Mouse (Mus musculus): ENCODE results near the gene Fblim1.

The Fblim1 gene

DNA sequence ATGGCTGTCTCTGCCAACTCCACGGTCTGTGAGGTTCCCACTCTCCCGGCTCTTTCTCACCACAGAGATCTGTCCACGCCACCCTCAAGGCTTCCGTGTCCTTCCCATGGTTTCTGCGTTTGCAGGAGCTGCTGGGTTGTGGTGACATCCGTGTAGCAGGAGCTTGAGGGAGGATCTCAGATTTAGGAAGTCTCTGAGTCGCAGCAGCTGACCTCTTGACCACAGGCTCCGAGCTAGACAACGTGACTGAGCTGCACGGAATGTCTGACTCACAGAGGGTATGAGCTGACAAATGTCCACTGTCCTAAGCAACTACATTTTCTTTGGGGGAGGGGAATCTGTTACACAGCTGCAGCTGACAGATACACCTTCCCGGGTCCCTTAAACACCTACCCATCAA is at the start of gene Fblim1:
TSS of gene Fblim1 (minus strand) at position 236 of the 400 bp plus-strand sequence.
- no peak for DNase-seq (ENCODE audit: low spot score in 2 of 2)

DNA sequence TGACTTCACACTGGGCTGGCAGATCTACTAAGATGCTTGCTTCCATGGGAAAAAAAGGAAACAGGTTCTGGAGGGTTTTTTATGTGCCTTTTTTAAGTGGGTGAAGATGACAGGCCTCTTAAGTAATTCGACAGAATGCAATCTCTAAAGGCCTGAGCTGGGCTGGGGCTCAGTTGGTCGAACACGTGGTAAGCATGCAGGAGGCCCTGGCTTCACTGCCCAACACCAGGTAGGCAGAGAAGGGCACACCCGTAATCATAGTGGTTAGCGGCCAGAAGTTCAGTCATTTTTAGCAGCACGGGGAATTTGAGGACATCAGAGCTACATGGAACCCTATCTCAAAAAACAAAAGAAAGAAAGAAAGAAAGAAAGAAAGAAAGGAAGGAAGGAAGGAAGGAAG is 48.6 kb upstream of the Fblim1 start:
- DNase-seq (ENCODE audit: low spot score in 2 of 2) = no peak

DNA sequence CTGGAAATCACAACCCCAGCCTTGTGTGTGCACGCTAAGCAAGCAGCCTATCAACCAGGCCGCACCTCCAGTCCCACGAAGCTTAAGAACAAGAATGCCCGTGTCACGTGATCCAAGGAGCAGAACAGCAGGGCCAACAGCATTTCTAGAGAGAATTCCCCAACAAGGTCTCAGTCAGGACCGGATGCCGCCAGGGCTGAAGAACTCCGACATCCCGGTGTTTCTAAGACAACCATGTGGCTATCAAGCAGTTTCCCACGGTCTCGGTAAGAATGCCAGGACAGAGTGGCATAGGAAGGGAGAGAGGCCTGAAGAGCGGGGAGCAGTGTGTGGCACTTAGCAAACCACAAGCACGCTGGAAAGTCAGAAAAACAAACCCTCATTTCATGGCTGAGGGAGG is 47.9 kb upstream of the Fblim1 start:
- no peak for DNase-seq (ENCODE audit: low spot score in 2 of 2)

DNA sequence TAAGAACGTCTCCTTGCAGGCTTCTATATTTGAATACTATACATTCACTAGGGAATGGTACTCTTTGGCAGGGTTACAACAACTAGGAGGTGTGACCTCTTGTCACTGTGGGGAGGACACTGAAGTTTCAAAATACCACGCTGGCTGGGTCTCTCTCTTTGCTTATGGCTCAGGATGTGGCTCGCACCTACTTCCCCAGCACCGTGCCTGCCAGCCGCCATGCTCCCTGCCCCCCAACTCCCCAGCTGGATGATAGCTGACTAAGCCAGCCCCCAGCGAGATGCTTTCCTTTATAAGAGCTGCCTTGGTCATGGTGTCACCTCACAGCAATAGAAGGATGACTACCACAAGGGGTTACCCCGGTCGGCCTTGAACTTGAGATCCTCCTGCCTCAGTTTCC is 47.1 kb upstream of the Fblim1 start:
- DNase-seq (ENCODE audit: low spot score in 2 of 2) = no peak

DNA sequence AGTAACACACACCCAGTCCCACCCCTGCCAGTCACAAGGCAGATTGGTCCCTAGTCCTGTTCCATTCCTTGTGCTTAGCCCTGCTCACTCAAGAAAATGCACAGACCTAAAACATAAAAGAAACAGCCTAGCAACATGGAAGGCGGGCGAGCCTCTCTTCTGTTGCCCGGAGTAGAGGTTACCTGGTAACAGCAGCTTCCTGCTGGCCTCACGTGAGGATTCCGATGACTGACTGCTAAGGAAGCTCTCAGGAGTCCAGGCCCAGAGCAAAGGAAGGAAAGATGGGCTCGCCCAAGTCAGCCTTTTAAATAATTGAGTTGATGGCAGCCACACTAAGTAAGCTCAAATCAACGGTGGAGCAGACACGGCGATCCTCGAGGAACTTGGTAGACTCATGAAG is 46.0 kb upstream of the Fblim1 start:
- no peak for DNase-seq (ENCODE audit: low spot score in 2 of 2)

DNA sequence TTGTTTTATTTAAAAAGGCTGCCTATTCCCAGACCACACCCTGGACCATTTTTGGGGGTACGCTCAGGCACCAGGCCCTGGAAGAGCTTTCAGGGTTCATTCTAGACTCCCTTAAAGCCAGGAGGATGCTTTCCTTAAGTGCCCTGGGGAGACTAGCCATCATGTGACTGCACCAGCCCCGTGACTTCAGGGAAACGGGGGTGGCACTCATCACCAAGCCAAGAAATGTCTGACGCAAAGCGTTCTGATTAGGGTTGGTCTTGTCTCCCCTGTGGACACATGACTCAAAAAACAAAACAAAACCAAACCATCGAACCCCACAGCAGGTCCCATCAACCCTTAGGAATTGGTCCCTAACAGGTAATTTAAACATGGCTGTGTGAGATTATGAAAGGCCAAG is 45.4 kb upstream of the Fblim1 start:
- DNase-seq (ENCODE audit: low spot score in 2 of 2) = no peak

DNA sequence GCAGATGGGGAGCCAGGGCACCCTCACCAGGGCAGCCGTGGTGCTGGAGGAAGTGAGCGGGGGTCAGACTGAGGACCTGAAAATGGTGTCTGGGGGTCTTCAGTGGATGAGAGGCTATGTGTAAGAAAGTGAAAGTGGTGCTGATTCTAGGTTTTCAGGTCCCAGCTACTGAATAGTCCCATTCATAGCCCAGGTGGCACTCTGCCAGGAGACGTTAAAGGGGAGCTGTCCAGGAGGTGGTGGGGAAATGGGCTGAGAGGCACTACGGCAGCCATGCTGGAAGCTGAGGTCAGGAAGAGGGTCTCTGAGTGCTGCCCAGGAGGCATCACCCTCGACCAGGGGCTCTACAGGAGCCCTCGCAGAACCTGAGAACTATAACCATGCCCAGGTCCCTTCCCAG is 43.3 kb upstream of the Fblim1 start:
- DNase-seq (ENCODE audit: low spot score in 2 of 2) = no peak

DNA sequence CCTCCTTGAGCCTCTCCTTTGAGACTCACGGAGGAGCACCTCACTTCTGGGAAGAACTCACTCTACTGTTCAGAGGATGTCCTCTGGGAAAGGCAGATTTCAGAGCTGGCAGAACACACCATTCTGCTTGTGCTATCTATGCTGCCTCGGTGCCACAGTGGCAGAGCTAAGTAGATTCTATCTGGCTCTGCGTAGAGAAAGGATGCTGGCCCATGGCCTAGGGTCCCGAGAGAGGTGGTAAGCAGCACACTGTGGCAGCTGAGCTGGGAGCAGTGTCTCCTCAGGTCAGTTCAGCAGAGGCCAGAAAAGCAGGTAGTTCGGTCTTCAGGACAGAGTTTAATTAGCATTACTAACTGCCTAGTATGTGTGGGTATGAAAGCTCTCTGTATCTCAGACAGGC is 42.4 kb upstream of the Fblim1 start:
- DNase-seq (ENCODE audit: low spot score in 2 of 2) = no peak

DNA sequence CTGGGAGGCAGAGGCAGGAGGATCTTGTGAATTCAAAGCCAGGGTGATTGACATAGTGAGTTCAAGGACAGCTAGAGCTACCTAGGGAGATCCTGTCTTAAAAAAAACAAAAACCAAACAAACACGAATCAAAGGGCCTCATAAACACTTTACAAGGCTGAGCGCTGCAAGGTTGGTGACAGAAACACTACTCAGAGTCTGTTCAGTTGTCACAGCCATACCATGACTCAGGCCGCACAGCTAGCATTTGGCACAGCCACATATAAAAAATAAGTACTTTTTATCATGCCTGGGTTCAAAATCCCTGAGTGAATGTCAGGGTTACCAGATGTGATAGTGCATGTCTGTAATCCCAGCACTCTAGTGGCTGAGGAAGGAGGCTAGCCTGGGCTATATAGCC is 41.3 kb upstream of the Fblim1 start:
- no peak for DNase-seq (ENCODE audit: low spot score in 2 of 2)

DNA sequence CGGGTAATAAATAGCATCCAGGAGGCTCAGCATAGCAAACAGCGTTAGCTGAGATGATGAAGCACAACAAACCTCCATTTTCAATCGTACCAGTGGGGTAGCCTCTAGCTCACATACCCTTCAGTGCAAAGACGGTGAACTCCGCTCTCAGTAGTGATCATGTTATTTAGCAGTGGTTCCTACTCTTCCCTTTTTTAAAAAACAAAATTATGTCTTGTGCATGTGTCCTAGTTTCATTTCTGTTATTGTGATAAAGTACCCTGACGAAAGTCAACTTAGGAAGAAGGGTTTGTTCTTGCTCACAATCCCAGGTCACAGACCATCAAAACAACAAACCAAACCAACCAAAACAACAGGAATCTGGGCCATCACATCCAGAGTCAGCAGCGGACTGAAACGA is 40.1 kb upstream of the Fblim1 start:
- DNase-seq (ENCODE audit: low spot score in 2 of 2) = no peak

DNA sequence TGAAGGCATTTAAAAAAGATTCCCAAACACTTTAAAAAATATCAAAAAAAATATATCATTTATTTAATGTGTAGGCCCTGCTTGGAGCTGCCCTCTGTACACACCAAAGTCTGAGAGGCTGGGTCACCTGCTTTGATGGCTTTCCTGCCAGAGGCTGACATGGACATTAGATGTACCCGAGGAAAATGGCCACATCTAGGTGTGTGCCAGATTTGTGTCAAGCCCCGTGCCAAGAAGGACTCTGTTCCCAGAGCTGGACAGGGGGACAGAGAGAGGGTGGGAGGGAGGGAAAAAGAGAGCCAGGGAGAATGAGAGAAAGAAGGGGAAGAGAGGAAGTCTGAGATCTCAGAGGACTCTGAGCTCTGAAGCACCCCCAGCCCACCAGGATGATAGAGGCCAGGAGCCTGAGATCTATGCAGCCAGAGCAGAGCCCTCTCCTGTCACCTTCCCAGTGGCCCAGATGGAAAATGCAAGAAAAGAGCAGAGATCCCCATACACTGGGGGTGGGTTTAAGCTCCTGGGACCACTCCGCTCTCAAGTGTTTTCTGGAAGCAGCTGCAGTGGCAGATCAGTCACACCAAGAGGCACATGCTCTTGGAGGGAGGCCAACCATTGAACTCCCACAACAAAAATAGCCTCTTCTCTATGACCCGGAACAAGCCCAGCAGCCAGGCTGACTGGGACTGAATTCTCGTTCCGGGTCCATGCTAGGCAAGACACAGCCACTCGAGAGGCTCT is 37.4 kb upstream of the Fblim1 start:
- DNase-seq (ENCODE audit: low spot score in 2 of 2) = no peak

DNA sequence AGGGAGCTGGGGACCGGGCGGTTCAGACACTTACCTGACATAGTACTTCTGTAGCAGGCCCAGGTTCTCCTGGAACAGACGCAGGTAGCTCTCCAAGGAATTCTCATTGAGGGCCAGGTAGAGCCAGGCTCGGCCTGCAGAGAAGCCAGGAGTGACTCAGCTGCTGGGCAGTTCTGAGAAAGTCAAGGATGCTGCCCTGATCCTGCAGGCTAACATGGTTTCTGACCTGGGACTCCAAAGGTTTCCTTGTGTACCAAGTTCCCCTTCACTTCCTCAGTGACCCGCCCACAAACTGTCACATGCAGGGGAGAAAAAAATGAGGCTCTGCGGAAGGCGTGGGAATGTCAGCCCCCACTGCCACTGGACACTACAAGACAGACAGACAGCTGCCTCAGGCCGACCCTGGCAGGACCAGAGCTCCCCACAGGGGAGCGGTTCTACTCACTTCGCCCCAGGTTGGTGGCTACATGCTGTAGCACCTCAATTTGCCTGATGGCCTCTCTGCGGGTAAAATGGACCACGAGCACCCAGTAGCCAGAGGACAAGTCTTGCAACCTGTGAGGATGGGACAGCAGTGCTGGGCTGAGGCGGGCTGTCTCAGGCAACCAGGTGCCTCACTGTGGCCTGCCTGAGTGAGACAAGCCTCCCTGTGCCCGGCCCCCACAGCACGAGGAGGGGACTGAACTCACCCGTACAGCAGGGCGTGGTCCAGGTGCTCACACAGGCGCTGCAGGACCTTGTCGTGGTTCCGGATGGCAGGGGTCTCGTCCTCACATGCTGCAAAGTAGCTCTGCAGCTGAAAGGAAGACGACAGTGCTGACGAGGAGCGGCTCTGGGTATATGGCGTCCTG is 36.3 kb upstream of the Fblim1 start:
- no peak for DNase-seq (ENCODE audit: low spot score in 2 of 2)

DNA sequence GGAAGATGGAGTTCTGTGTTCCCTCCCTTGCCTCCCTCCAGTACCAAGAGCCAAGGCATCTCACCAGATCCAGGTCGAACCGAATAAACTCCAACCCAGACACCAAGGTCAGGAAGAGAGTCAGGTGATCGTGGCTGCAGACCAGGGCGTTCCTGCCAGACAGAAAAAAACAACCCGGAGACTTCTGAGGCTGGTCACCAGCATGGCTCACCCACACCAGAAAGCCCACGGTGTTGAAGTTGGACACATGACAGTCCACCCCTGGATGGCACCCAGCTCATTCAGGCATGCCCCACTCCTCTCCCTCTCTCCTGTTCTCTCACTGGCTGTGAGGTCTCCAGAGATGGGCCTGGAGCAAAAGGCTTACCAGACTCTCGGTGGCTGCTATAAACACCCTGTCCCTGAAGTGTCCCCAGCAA is 35.5 kb upstream of the Fblim1 start:
- no peak for DNase-seq (ENCODE audit: low spot score in 2 of 2)

DNA sequence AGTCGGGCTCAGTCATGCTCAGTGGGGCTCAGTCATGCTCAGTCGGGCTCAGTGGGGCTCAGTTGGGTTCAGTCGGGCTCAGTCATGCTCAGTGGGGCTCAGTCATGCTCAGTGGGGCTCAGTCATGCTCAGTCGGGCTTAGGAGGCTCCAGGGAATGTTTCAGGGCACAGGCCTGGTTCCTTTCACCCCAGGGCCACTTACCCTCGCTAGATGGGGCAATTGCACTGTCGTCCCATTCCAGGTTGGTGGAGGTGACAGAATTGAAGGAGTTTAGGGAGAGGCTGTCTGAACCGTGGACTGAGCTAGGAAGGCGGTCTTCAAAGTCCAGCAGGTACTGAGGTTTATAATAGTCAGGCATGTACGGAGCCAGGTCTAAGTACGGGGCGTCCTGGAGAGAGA is 33.6 kb upstream of the Fblim1 start:
- DNase-seq (ENCODE audit: low spot score in 2 of 2) = no peak

DNA sequence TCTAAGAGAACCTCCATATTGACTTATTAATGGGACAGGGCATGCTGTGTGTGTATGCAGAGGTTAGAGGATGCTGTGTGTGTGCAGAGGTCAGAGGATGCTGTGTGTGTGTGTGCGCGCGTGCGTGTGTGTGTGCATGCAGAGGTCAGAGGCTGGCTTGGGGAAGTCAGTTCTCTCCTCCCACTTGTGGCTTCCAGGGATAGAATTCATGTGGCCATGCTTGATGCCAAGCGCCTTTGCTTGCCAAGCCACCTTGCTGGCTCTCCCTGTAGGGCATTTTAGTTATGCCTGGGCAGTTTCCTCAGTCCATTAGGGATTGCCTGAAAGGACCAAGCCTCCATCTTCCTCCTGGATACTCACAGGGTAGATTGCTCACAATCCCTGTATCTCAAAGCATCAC is 30.8 kb upstream of the Fblim1 start:
- no peak for DNase-seq (ENCODE audit: low spot score in 2 of 2)

DNA sequence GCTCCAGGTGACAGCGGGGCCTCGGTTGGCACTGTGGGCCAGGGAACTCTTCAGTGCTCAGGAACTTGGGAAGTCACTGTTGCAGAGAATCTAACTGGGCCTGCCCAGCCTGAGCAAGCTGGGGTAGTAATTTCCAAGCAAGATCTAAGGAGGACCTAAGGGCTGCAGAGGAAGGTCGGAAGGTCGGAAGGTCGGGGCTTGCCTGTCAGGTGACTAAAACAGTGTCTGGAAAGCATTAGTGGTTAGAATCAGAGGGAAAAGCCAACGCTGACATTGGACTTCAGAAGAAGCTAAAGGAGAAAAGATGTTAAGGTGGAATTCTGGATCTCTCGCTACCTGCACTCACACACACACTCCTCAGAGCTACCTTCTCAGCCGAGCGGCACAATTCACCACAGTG is 30.1 kb upstream of the Fblim1 start:
- DNase-seq (ENCODE audit: low spot score in 2 of 2) = no peak

DNA sequence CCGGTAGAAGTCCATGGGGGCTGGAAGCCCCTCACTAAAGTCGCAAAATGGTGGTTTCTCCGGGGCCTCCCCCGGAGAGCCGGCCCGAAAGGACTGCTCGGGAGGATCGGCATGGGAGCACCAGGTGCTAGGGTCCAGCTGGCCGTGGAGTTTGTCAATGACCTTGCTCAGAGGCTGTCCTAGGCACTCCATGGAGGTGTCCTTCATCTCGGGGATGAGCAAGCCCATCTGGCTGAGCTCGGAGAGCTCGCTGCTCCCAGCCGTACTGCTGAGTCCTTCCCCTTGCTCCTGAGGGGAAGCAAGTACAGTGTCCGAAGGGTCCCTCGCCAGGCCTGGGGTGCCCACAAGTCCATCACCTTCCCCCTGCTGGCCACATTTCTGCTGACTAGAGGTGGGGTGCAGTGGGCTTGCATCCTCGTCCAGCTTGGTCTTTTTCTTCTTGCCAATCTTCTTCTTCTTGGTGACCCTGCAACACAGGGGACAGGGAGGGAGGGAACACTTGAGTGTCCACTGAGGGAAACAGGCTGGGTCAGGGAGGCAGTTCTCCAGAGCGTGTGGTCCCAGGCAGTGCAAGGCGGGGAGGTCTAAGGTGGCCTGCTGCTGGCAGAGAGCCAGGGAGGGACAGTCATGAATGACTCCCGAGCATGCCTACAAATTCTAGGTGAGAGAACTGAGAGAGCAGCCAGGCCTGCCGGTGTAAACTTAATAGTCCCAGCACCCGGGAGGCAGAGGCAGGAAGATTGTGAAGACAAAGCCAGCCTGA is 26.4 kb upstream of the Fblim1 start:
- no peak for DNase-seq (ENCODE audit: low spot score in 2 of 2)

DNA sequence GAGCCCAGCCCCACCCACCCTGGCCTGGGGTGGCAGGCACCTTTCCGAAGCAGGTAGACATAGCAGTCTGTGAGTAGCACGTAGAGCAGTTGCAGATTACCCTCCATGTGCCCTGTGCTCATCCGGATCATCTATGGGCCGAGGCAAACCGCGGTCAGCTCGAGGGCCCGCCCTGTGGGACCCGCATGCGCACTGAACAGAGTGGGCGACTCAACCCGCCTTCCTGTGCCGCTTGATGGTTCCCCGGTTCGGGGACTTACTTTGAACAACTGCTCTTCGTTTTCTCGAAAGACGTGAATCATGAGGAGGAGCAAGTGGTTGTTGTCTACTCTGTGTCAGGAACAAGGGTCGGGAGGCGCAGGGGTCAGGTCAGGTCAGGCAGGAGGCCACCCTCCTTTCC is 25.4 kb upstream of the Fblim1 start:
- no peak for DNase-seq (ENCODE audit: low spot score in 2 of 2)

DNA sequence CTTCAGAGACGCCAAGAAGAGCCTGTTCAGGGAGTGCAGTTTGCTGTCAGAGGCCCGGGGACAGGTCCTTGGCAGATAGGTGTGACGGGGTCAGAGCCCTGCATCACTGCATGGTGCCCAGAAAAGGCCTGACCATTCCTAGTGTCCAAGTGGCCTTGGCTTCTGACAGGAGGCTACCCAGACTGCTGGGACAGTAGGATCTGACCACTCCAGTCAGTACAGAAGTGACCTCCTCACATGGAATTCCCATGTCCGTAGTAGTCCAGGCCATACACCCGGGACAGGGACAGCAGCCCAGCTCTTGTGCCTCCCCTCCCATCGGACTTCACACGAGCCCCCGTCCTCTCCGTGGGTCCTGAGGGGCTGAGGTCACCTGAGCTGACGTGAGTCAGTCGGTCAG is 24.1 kb upstream of the Fblim1 start:
- DNase-seq (ENCODE audit: low spot score in 2 of 2) = no peak

DNA sequence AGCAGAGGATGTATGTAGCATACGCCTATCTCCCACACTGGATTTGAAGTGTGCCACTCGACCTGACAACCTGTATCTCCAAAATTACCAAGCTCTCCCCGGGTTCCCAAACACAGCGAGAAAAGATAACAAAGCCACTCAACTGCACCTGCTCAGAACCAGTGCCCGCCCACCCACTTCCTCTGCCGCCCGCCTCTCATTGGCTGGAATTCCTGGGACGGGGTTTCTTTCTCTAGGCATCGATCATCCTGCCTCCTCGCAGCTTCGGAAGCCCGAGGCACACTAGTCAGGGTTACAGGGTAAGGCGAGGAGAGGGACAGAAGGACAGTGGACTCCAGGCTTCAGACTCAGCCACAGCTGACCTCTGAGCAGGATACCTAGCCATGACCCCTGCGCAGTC is 22.8 kb upstream of the Fblim1 start:
- DNase-seq (ENCODE audit: low spot score in 2 of 2) = no peak

DNA sequence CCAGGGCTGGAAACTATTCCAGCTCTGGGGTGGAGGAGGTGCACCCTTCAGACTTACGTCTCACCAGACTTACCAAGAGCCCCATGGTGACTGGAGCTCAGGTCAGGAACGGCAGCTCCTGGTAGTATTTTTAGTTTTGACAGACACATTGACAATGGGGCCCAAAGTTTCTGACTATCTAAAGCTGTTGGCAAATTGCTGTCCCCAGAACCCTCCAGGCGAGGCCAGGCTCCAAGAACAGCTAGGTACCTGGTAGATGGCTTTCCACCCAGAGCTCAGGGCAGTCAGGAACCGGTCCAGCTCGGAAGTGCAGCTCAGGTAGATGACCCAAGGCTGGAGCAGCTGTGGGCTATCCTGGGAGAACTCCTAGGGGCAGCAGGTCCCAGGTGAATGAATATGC is 21.6 kb upstream of the Fblim1 start:
- DNase-seq (ENCODE audit: low spot score in 2 of 2) = no peak

DNA sequence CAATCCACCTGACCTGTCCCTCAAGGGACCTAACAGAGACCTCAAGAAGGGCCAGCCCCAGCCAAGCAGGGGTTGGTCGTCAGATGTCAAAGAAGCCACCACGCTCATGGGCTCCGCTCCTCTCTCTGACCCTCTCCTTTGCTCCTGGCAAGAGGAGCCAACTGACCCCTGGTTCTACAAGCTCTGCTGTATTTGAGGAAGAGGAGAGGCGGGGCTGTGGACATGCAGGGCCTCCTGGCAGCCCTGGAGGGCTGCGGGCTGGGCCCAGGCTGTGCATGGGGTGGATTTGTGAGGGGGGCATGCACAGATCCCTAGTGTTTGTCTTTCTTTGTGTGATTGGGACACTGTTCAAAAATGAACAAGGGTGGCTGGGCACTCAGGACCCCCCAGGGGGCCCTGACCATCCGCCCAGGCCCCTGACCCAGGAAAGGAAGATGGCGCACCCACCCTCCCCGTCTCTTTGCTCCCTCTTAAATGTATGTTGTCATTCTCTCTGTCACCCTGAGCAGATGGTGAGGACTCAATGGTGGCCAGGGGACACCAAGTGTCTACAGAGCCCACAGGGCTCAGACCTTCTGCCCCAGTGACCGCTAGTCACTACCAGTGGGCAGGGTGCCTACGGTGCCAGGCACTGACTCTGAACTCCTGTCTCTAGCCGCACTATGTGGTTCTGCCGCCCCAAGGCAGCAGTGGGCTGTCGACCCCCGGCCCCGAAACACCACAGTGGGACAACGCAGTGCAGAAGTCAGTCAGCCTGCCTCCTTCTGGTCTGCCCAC is 20.1 kb upstream of the Fblim1 start:
- no peak for DNase-seq (ENCODE audit: low spot score in 2 of 2)

Measured in spleen, postnatal 14 days (tissue).